ENCODE assay signal across 23 mouse cellular contexts in genomic region chr12:84158156-84158555, GRCm38 (mm10). TPM values are rescaled to one million over a fixed set of nuclear protein-coding genes. Genes with fewer than 3 reads are reported as not detected.
DNase-seq lines count a peak whose midpoint lies in the region; ATAC-seq lines count a peak whose summit lies in the region.
"Had no signal": no experiment of that assay in that cellular context is flagged by ENCODE, and none has a peak within 500 bp of the region (broad histone marks: within the 10 kb centered on the region; RNA-seq: fewer than 3 reads in every experiment).

No protein-coding gene starts in this region.

- WGBS in heart, embryonic 10.5 days: 63% methylated on average over 14 of the region's 14 CpGs
- WGBS in heart, embryonic 11.5 days (ENCODE audit: insufficient replicate concordance): 63% methylated on average over 14 of the region's 14 CpGs

- no peaks in the 10 kb centered on the region for H3K27me3 ChIP-seq in heart, embryonic 10.5 days (ENCODE audit: insufficient read depth, poor library complexity, severe bottlenecking)
- no peaks in the 10 kb centered on the region for H3K27me3 ChIP-seq in heart, embryonic 11.5 days (ENCODE audit: control insufficient read depth, insufficient read depth, low read length)
- H3K27me3 ChIP-seq: embryonic facial prominence, embryonic 12.5 days; embryonic facial prominence, embryonic 15.5 days; heart, embryonic 15.5 days; hindbrain, embryonic 12.5 days; hindbrain, embryonic 15.5 days had no signal

- H3K9ac ChIP-seq in heart, embryonic 11.5 days (ENCODE audit: low read depth, low read length): no peak overlapping the region
- H3K9ac ChIP-seq: embryonic facial prominence, embryonic 12.5 days; embryonic facial prominence, embryonic 15.5 days; forebrain, postnatal 0 days; heart, embryonic 15.5 days; hindbrain, embryonic 12.5 days; hindbrain, embryonic 15.5 days had no signal

- no peaks in the 10 kb centered on the region for H3K9me3 ChIP-seq in heart, embryonic 10.5 days
- H3K9me3 ChIP-seq in heart, embryonic 11.5 days (replicated peaks; ENCODE audit: control insufficient read depth, low read length): no peaks in the 10 kb centered on the region
- H3K9me3 ChIP-seq: embryonic facial prominence, embryonic 12.5 days; embryonic facial prominence, embryonic 15.5 days; heart, embryonic 15.5 days; hindbrain, embryonic 12.5 days; hindbrain, embryonic 15.5 days had no signal

- peak; percentile 20 for DNase-seq in cerebellum, adult 11-12 months
- no peak for DNase-seq in cerebellum, postnatal 36 days
- DNase-seq in heart, embryonic 10.5 days (ENCODE audit: low spot score): no peak
- DNase-seq in kidney, postnatal 10 days: peak; percentile 7
- no peak for DNase-seq in kidney, adult 9 months
- DNase-seq in ZHBTc4 (ENCODE audit: low read depth, low spot score): peak; percentile 31
- DNase-seq in right cerebral cortex, postnatal 36 days (ENCODE audit: low spot score in 2 of 2): no peak
- DNase-seq: adrenal gland, postnatal 10 days; adrenal gland, postnatal 36 days; cerebellum, adult 2 months; cerebellum, postnatal 14 days; forebrain, postnatal 0 days; gastrocnemius, adult 2 months; gastrocnemius, postnatal 14 days; heart, adult 18-20 months; heart, postnatal 14 days had no signal

- no peak for ATAC-seq in heart, embryonic 11.5 days (replicated peaks; ENCODE audit: insufficient number of reproducible peaks, low FRiP score, low TSS enrichment)
- ATAC-seq: forebrain, embryonic 14.5 days; forebrain, postnatal 0 days had no signal

- H3K36me3 ChIP-seq in heart, embryonic 10.5 days: peaks cover 87% of the 10 kb centered on the region
- H3K36me3 ChIP-seq in heart, embryonic 11.5 days (ENCODE audit: control insufficient read depth, insufficient read depth, low read length): peaks cover 41% of the 10 kb centered on the region

- no peak overlapping the region for H3K4me3 ChIP-seq in heart, embryonic 10.5 days
- no peak overlapping the region for H3K4me3 ChIP-seq in heart, embryonic 11.5 days (ENCODE audit: low read depth, low read length)
- H3K4me3 ChIP-seq: embryonic facial prominence, embryonic 12.5 days; embryonic facial prominence, embryonic 15.5 days; gastrocnemius, adult 2 months; heart, embryonic 15.5 days; hindbrain, embryonic 12.5 days; hindbrain, embryonic 15.5 days had no signal

- peak overlapping the region; percentile 68 for H3K27ac ChIP-seq in heart, embryonic 10.5 days
- no peak overlapping the region for H3K27ac ChIP-seq in heart, embryonic 11.5 days (ENCODE audit: low read depth, low read length)
- H3K27ac ChIP-seq: embryonic facial prominence, embryonic 12.5 days; embryonic facial prominence, embryonic 15.5 days; gastrocnemius, adult 2 months; heart, embryonic 15.5 days; hindbrain, embryonic 12.5 days; hindbrain, embryonic 15.5 days had no signal

- peaks cover 47% of the 10 kb centered on the region for H3K4me1 ChIP-seq in heart, embryonic 10.5 days
- H3K4me1 ChIP-seq in heart, embryonic 11.5 days (ENCODE audit: control insufficient read depth, insufficient read depth, low read length): peaks cover 16% of the 10 kb centered on the region
- H3K4me1 ChIP-seq: embryonic facial prominence, embryonic 12.5 days; hindbrain, embryonic 12.5 days; hindbrain, embryonic 15.5 days had no signal

- H3K4me2 ChIP-seq in heart, embryonic 11.5 days: no peak overlapping the region
- H3K4me2 ChIP-seq: embryonic facial prominence, embryonic 12.5 days; embryonic facial prominence, embryonic 15.5 days; heart, embryonic 15.5 days; hindbrain, embryonic 12.5 days; hindbrain, embryonic 15.5 days had no signal

RNA-seq across cellular contexts. Expression of gene Pnma1, which starts 9.9 kb away (rescaled TPM):
- polyA plus RNA-seq in heart, embryonic 10.5 days (2016; fragmentation: Nextera tagmentation; extraction: Ambion mirVana): 0.71 and 1.1 TPM in 2 replicates
- polyA plus RNA-seq in heart, embryonic 11.5 days (2014; fragmentation: Nextera tagmentation; extraction: Ambion mirVana): 0.50 and 0.62 TPM in 2 replicates

RNA-seq across cellular contexts. Expression of gene Dnal1, which starts 44.0 kb away (rescaled TPM):
- polyA plus RNA-seq in heart, embryonic 10.5 days (2016; fragmentation: Nextera tagmentation; extraction: Ambion mirVana): 3.4 and 3.7 TPM in 2 replicates
- polyA plus RNA-seq in heart, embryonic 11.5 days (2014; fragmentation: Nextera tagmentation; extraction: Ambion mirVana): 2.9 and 3.1 TPM in 2 replicates

RNA-seq across cellular contexts. Expression of gene Acot6, which starts 57.7 kb away (rescaled TPM):
- 0.67 and 0.69 TPM in 2 replicates for polyA plus RNA-seq in heart, embryonic 10.5 days (2016; fragmentation: Nextera tagmentation; extraction: Ambion mirVana)
- 0.89 and 1.0 TPM in 2 replicates for polyA plus RNA-seq in heart, embryonic 11.5 days (2014; fragmentation: Nextera tagmentation; extraction: Ambion mirVana)

Comparison
In these comparisons a context has a peak if more than half of its experiments do, and no peak if none do; other contexts are left out.
1. DNase-seq: peak in cerebellum, adult 11-12 months (single experiment), kidney, postnatal 10 days (single experiment) and ZHBTc4 (single experiment); none in cerebellum, postnatal 36 days (0 of 2), heart, embryonic 10.5 days (single experiment), kidney, adult 9 months (single experiment) and right cerebral cortex, postnatal 36 days (0 of 2).